Mouse (Mus musculus): ENCODE results near the gene Rpia. TPM values are rescaled to one million over a fixed set of nuclear protein-coding genes. Genes with fewer than 3 reads are reported as not detected.

The Rpia gene
- total RNA-seq, 4 experiments from 2014 or later, result 11.5 to 16.0 (median 14.0) TPM

- DNase-seq (ENCODE audit: low spot score in 2 of 2), result no peak
Observed at GRCm38 (mm10) chr6:70752351-70752750, 39.7 kb downstream of the Rpia start.

- no peak for DNase-seq (ENCODE audit: low spot score in 2 of 2)
Observed at GRCm38 (mm10) chr6:70751898-70752273, 40.1 kb downstream of the Rpia start.

- no peak for DNase-seq (ENCODE audit: low spot score in 2 of 2)
Observed at GRCm38 (mm10) chr6:70751251-70751897, 40.7 kb downstream of the Rpia start.

- no peak for DNase-seq (ENCODE audit: low spot score in 2 of 2)
Observed at GRCm38 (mm10) chr6:70749750-70750149, 42.3 kb downstream of the Rpia start.

GRCm38 (mm10) chr6:70747702-70748101 is 44.3 kb downstream of the Rpia start:
- no peak for DNase-seq (ENCODE audit: low spot score in 2 of 2)

- DNase-seq (ENCODE audit: low spot score in 2 of 2), result no peak
Observed at GRCm38 (mm10) chr6:70743902-70744301, 48.1 kb downstream of the Rpia start.

GRCm38 (mm10) chr6:70742833-70743232 is 49.2 kb downstream of the Rpia start:
- DNase-seq (ENCODE audit: low spot score in 2 of 2), result no peak

- DNase-seq (ENCODE audit: low spot score in 2 of 2), result no peak
Observed at GRCm38 (mm10) chr6:70740535-70740934, 51.5 kb downstream of the Rpia start.

GRCm38 (mm10) chr6:70739456-70739855 is 52.6 kb downstream of the Rpia start:
- no peak for DNase-seq (ENCODE audit: low spot score in 2 of 2)

- DNase-seq (ENCODE audit: low spot score in 2 of 2), result no peak
Observed at GRCm38 (mm10) chr6:70735528-70735927, 56.5 kb downstream of the Rpia start.

- no peak for DNase-seq (ENCODE audit: low spot score in 2 of 2)
Observed at GRCm38 (mm10) chr6:70730828-70731227, 61.2 kb downstream of the Rpia start.

GRCm38 (mm10) chr6:70729125-70729524 is 62.9 kb downstream of the Rpia start:
- no peak for DNase-seq (ENCODE audit: low spot score in 2 of 2)

GRCm38 (mm10) chr6:70727094-70727721 is 64.8 kb downstream of the Rpia start:
- DNase-seq (ENCODE audit: low spot score in 2 of 2), result no peak

- DNase-seq (ENCODE audit: low spot score in 2 of 2), result no peak
Observed at GRCm38 (mm10) chr6:70725639-70726038, 66.4 kb downstream of the Rpia start.

- no peak for DNase-seq (ENCODE audit: low spot score in 2 of 2)
Observed at GRCm38 (mm10) chr6:70724722-70725121, 67.3 kb downstream of the Rpia start.

GRCm38 (mm10) chr6:70722298-70722697 is 69.7 kb downstream of the Rpia start:
- no peak for DNase-seq (ENCODE audit: low spot score in 2 of 2)

GRCm38 (mm10) chr6:70718760-70719159 is 73.3 kb downstream of the Rpia start:
- DNase-seq (ENCODE audit: low spot score in 2 of 2), result no peak

GRCm38 (mm10) chr6:70718164-70718563 is 73.9 kb downstream of the Rpia start:
- no peak for DNase-seq (ENCODE audit: low spot score in 2 of 2)

GRCm38 (mm10) chr6:70716701-70717393 is 75.2 kb downstream of the Rpia start:
- DNase-seq (ENCODE audit: low spot score in 2 of 2), result no peak

Data from left cerebral cortex, adult 8-10 months (tissue).